Mouse (Mus musculus) kidney, postnatal 0 days (tissue): ENCODE measurements around the gene Dnlz. TPM values are rescaled to one million over a fixed set of nuclear protein-coding genes. Genes with fewer than 3 reads are reported as not detected.
A peak's percentile ranks its signal among the peaks of the same experiment; 100 is the strongest.

Experiments used
- ATAC-seq: fragments of 200-750 bp; cut with Nextera tagmentation; replicated peaks from 2 replicates; pipeline ENCODE4 v1.8.0; 2017; ENCODE audit warnings: low read depth, moderate number of reproducible peaks, moderate TSS enrichment, moderate library complexity; ENCODE audit not compliant: low FRiP score
- DNase-seq: peaks from one replicate; pipeline ENCODE4 v3.0.0-alpha.2; 2016; ENCODE audit warnings: low spot score
- H3K27ac ChIP-seq: fragments of 300-500 bp; sonication (generic); 2 replicates; pipeline ENCODE4 v1.5.1; 2014; ENCODE audit warnings: mild to moderate bottlenecking
- H3K27me3 ChIP-seq: fragments of 300-500 bp; sonication (generic); 2 replicates; pipeline ENCODE4 v1.6.1; 2014; ENCODE audit warnings: low read length, mixed read lengths; ENCODE audit not compliant: insufficient read depth
- H3K36me3 ChIP-seq: fragments of 300-500 bp; sonication (generic); 2 replicates; pipeline ENCODE4 v1.6.1; 2014; ENCODE audit warnings: low read length, mixed read lengths; ENCODE audit not compliant: insufficient read depth
- H3K4me1 ChIP-seq: fragments of 300-500 bp; sonication (generic); replicated peaks from 2 replicates; pipeline ENCODE4 v1.6.1; 2014; ENCODE audit warnings: antibody characterized with exemption, low read length, mixed read lengths; ENCODE audit not compliant: insufficient read depth
- H3K4me2 ChIP-seq: fragments of 300-500 bp; sonication (generic); 2 replicates; pipeline ENCODE4 v1.6.1; 2014; ENCODE audit warnings: mild to moderate bottlenecking, low read length, moderate library complexity, mixed read lengths
- H3K4me3 ChIP-seq: fragments of 300-500 bp; sonication (generic); replicated peaks from 2 replicates; pipeline ENCODE4 v1.5.1; 2014; ENCODE audit warnings: low read depth, low read length
- H3K9ac ChIP-seq: fragments of 300-500 bp; sonication (generic); 2 replicates; pipeline ENCODE4 v1.6.1; 2014; ENCODE audit warnings: low read depth, low read length
- H3K9me3 ChIP-seq: fragments of 300-500 bp; sonication (generic); replicated peaks from 2 replicates; pipeline ENCODE4 v1.6.1; 2016; ENCODE audit warnings: low read length, inconsistent platforms, mixed read lengths
- CTCF ChIP-seq: IDR thresholded peaks from 2 replicates; pipeline ENCODE4 v1.5.1; 2016; ENCODE audit warnings: antibody characterized with exemption, low read depth, mild to moderate bottlenecking, moderate library complexity
- WGBS: fragments of 180-500 bp; shearing (Covaris S2); extraction: QIAGEN DNeasy Blood & Tissue Kit; methylation state at CpG from one replicate; pipeline ENCODE4 v1.1.7; 2014; 5-methylcytosine and 5-hydroxymethylcytosine counted together
- polyA plus RNA-seq: library from polyadenylated mRNA; unstranded; fragments of >200 nt; fragmentation: Nextera tagmentation; extraction: Ambion mirVana; gene quantifications from 2 replicates; pipeline ENCODE4 v1.2.1, GENCODE M21; 2015

Gene Dnlz
- polyA plus RNA-seq, 1 experiment from 2014 or later = 25.8 TPM

- DNase-seq (no peak), ATAC-seq (no peak)
- Histone ChIP-seq H3K27me3 (no peaks in the 10 kb centered on the region), H3K9ac (no peak overlapping the region), H3K36me3 (no peaks in the 10 kb centered on the region), H3K9me3 (no peaks in the 10 kb centered on the region), H3K4me2 (no peak overlapping the region), H3K4me3 (no peak overlapping the region), H3K4me1 (peaks cover 15% of the 10 kb centered on the region), H3K27ac (no peak overlapping the region)
- no peak for TF ChIP-seq CTCF
- WGBS = 50% methylated on average over 7 of the region's 7 CpGs
Observed at GRCm38 (mm10) chr2:26299336-26299735, 52.6 kb downstream of the Dnlz start.

- no peak overlapping the region for H3K27ac ChIP-seq
- H3K4me3 ChIP-seq = no peak overlapping the region
Observed at GRCm38 (mm10) chr2:26298856-26299230, 53.1 kb downstream of the Dnlz start.

GRCm38 (mm10) chr2:26298208-26298855, 53.6 kb downstream of the Dnlz start:
- Histone ChIP-seq H3K4me3 (no peak overlapping the region), H3K27me3 (no peaks in the 10 kb centered on the region), H3K4me1 (peaks cover 15% of the 10 kb centered on the region), H3K9me3 (no peaks in the 10 kb centered on the region), H3K36me3 (no peaks in the 10 kb centered on the region), H3K9ac (no peak overlapping the region), H3K27ac (no peak overlapping the region), H3K4me2 (no peak overlapping the region)
- ATAC-seq = peak; percentile 61
- DNase-seq = no peak
- 6% methylated on average over 10 of the region's 10 CpGs for WGBS
- peak; percentile 35; the same call in 1 of the 2 replicates for TF ChIP-seq CTCF

More at GRCm38 (mm10) chr2:26298856-26299230, 53.1 kb downstream of the Dnlz start:
- Histone ChIP-seq H3K36me3 (no peaks in the 10 kb centered on the region), H3K9ac (no peak overlapping the region), H3K27me3 (no peaks in the 10 kb centered on the region), H3K4me2 (no peak overlapping the region), H3K4me1 (peaks cover 15% of the 10 kb centered on the region), H3K9me3 (no peaks in the 10 kb centered on the region)
- TF ChIP-seq CTCF = no peak
- ATAC-seq (no peak), DNase-seq (no peak)
- 17% methylated on average over 4 of the region's 4 CpGs for WGBS

Other genes starting within 250 kb of the Dnlz start
- 11.3 and 12.2 TPM in 2 replicates for gene Nacc2, start 228.9 kb downstream of the Dnlz start, polyA plus RNA-seq
- gene Lhx3, start 143.8 kb downstream of the Dnlz start, polyA plus RNA-seq = not detected in 2 replicates
- 11.3 and 12.5 TPM in 2 replicates for gene Qsox2, start 114.6 kb downstream of the Dnlz start, polyA plus RNA-seq
- 0.04 TPM in 1 of 2 replicates, not detected in the other for gene Ccdc187, start 57.6 kb downstream of the Dnlz start, polyA plus RNA-seq
- 21.3 and 23.1 TPM in 2 replicates for gene Gpsm1, start 36.6 kb downstream of the Dnlz start, polyA plus RNA-seq
- gene Card9, start 8.8 kb upstream of the Dnlz start, polyA plus RNA-seq = 1.1 TPM in 2 replicates
- gene Snapc4, start 28.5 kb upstream of the Dnlz start, polyA plus RNA-seq = 12.9 and 14.6 TPM in 2 replicates
- 88.0 and 94.9 TPM in 2 replicates for gene Entr1, start 37.2 kb upstream of the Dnlz start, polyA plus RNA-seq
- 74.3 and 80.9 TPM in 2 replicates for gene Pmpca, start 37.2 kb upstream of the Dnlz start, polyA plus RNA-seq
- gene Inpp5e, start 57.1 kb upstream of the Dnlz start, polyA plus RNA-seq = 18.6 and 18.9 TPM in 2 replicates
- gene Sec16a, start 93.1 kb upstream of the Dnlz start, polyA plus RNA-seq = 16.4 and 16.6 TPM in 2 replicates
- gene Notch1, start 164.6 kb upstream of the Dnlz start, polyA plus RNA-seq = 12.1 and 12.9 TPM in 2 replicates
- gene Egfl7, start 227.9 kb upstream of the Dnlz start, polyA plus RNA-seq = 199 and 211 TPM in 2 replicates
- not detected in 2 replicates for gene Gm20532, start 234.5 kb upstream of the Dnlz start, polyA plus RNA-seq